Mouse (Mus musculus): ENCODE results near the gene Pik3r3. TPM values are rescaled to one million over a fixed set of nuclear protein-coding genes. Genes with fewer than 3 reads are reported as not detected.

Gene Pik3r3
- total RNA-seq, 4 experiments from 2014 or later = 8.5 to 14.9 (median 11.9) TPM

- DNase-seq (ENCODE audit: low spot score) = no peak
These were observed 2.4 kb upstream of the Pik3r3 start for GRCm38 (mm10) chr4:116219056-116219455.

- peak; percentile 39 for DNase-seq (ENCODE audit: low spot score)
These were observed 1.3 kb upstream of the Pik3r3 start for GRCm38 (mm10) chr4:116220071-116220650.

- no peak for DNase-seq (ENCODE audit: low spot score)
These were observed 658 bp upstream of the Pik3r3 start for GRCm38 (mm10) chr4:116220780-116221139.

- DNase-seq (ENCODE audit: low spot score) = peak; percentile 13
These were observed 801 bp downstream of the Pik3r3 start for GRCm38 (mm10) chr4:116221996-116222842.

GRCm38 (mm10) chr4:116222843-116223119, 1.4 kb downstream of the Pik3r3 start:
- peak; percentile 9 for DNase-seq (ENCODE audit: low spot score)

GRCm38 (mm10) chr4:116243377-116243776, 22.0 kb downstream of the Pik3r3 start:
- DNase-seq (ENCODE audit: low spot score) = no peak

- no peak for DNase-seq (ENCODE audit: low spot score)
These were observed 22.8 kb downstream of the Pik3r3 start for GRCm38 (mm10) chr4:116244240-116244639.

GRCm38 (mm10) chr4:116245926-116246325, 24.5 kb downstream of the Pik3r3 start:
- DNase-seq (ENCODE audit: low spot score) = peak; percentile 4

- DNase-seq (ENCODE audit: low spot score) = no peak
These were observed 28.6 kb downstream of the Pik3r3 start for GRCm38 (mm10) chr4:116249986-116250385.

- no peak for DNase-seq (ENCODE audit: low spot score)
These were observed 46.8 kb downstream of the Pik3r3 start for GRCm38 (mm10) chr4:116268220-116268619.

- DNase-seq (ENCODE audit: low spot score) = no peak
These were observed 60.8 kb downstream of the Pik3r3 start for GRCm38 (mm10) chr4:116282211-116282610.

- DNase-seq (ENCODE audit: low spot score) = no peak
These were observed 70.1 kb downstream of the Pik3r3 start for GRCm38 (mm10) chr4:116291561-116291960.

- no peak for DNase-seq (ENCODE audit: low spot score)
These were observed 71.9 kb downstream of the Pik3r3 start for GRCm38 (mm10) chr4:116293296-116293695.

GRCm38 (mm10) chr4:116300878-116301355, 79.5 kb downstream of the Pik3r3 start:
- DNase-seq (ENCODE audit: low spot score) = peak; percentile 33

- DNase-seq (ENCODE audit: low spot score) = peak; percentile 26
These were observed 83.1 kb downstream of the Pik3r3 start for GRCm38 (mm10) chr4:116304551-116304950.

- no peak for DNase-seq (ENCODE audit: low spot score)
These were observed 96.2 kb downstream of the Pik3r3 start for GRCm38 (mm10) chr4:116317575-116317974.

GRCm38 (mm10) chr4:116322127-116322526, 100.7 kb downstream of the Pik3r3 start:
- DNase-seq (ENCODE audit: low spot score) = peak; percentile 59

- DNase-seq (ENCODE audit: low spot score) = no peak
These were observed 107.8 kb downstream of the Pik3r3 start for GRCm38 (mm10) chr4:116329256-116329655.

- no peak for DNase-seq (ENCODE audit: low spot score)
These were observed 114.9 kb downstream of the Pik3r3 start for GRCm38 (mm10) chr4:116336294-116336693.

- DNase-seq (ENCODE audit: low spot score) = peak; percentile 42
These were observed 120.7 kb downstream of the Pik3r3 start for GRCm38 (mm10) chr4:116342119-116342518.

GRCm38 (mm10) chr4:116352496-116352895, 131.1 kb downstream of the Pik3r3 start:
- DNase-seq (ENCODE audit: low spot score) = no peak
